Mouse (Mus musculus) adrenal gland, postnatal 36 days (tissue): ENCODE results near the gene Myh1. TPM values are rescaled to one million over a fixed set of nuclear protein-coding genes. Genes with fewer than 3 reads are reported as not detected.

Experiments used
- DNase-seq, 2 experiments: peaks; one replicate each; pipeline ENCODE4 v3.0.0; 2021; ENCODE audit warnings: mixed read lengths in 1 of 2
- total RNA-seq, 2 experiments: library from RNA; stranded (reverse); gene quantifications; 2 replicates each; pipeline ENCODE4 v1.2.3; 2021

Gene Myh1
- total RNA-seq, 2 experiments from 2014 or later, result 0.10 to 0.20 TPM

- DNase-seq, result peak; percentile 52 to 74
These were observed 35.9 kb downstream of the Myh1 start for GRCm38 (mm10) chr11:67235639-67236358.

- no peak for DNase-seq
These were observed 36.9 kb downstream of the Myh1 start for GRCm38 (mm10) chr11:67236799-67237198.

- DNase-seq, result no peak
These were observed 37.7 kb downstream of the Myh1 start, which contains the start of gene Myh4 for GRCm38 (mm10) chr11:67237481-67238079. Gene Myh4, plus strand, starts transcription at chr11:67238029.

- no peak for DNase-seq
These were observed 41.2 kb downstream of the Myh1 start for GRCm38 (mm10) chr11:67241051-67241450.

GRCm38 (mm10) chr11:67253691-67254090 is 53.8 kb downstream of the Myh1 start:
- no peak for DNase-seq

- no peak for DNase-seq
These were observed 57.2 kb downstream of the Myh1 start for GRCm38 (mm10) chr11:67257048-67257447.

- DNase-seq, result no peak
These were observed 61.1 kb downstream of the Myh1 start for GRCm38 (mm10) chr11:67260956-67261355.

Other genes with a start within 250 kb of the Myh1 start
- gene Tmem238l, start 243.4 kb upstream of the Myh1 start, total RNA-seq, result not detected
- gene Tmem220, start 174.9 kb upstream of the Myh1 start, total RNA-seq, result 10 to 100 TPM in 1 of 2 experiments, 1 to 10 TPM in 1; 5.8 to 10.2 TPM
- 10 to 100 TPM; 22.3 to 22.4 TPM for gene Adprm, start 147.5 kb upstream of the Myh1 start, total RNA-seq
- 10 to 100 TPM; 21.9 to 22.4 TPM for gene Sco1, start 147.4 kb upstream of the Myh1 start, total RNA-seq
- gene Myh3, start 121.8 kb upstream of the Myh1 start, total RNA-seq, result under 1 TPM; 0.03 to 0.07 TPM
- gene Myh2, start 29.0 kb upstream of the Myh1 start, total RNA-seq, result under 1 TPM in 1 of 2 experiments, not detected in 1; 0.20 TPM
- gene Myh4, start 38.0 kb downstream of the Myh1 start, total RNA-seq, result not detected
- not detected for gene Myh8, start 77.1 kb downstream of the Myh1 start, total RNA-seq
- gene Myh13, start 121.6 kb downstream of the Myh1 start, total RNA-seq, result not detected